1 mouse cellular context compared by ENCODE assay signal in genomic region chr13:59840429-59841169, GRCm38 (mm10).
TF ChIP-seq lines count a peak whose summit lies in the region.

No protein-coding gene starts in this region.

TF ChIP-seq in CH12.LX, 34 proteins besides CTCF, POLR2A, EP300 and RAD21 (continued from another document):
- TF ChIP-seq IRF4 (IDR thresholded peaks at IDR 0.05; ENCODE audit: low read depth, low read length) (0 out of 2 replicates have a peak, but pooled peaks have one; percentile 26), RCOR1 (conservative IDR thresholded peaks at IDR 0.05; ENCODE audit: low read depth, low read length) (no peak), ZKSCAN1 (IDR thresholded peaks at IDR 0.05; ENCODE audit: borderline replicate concordance, low read depth, low read length) (no peak), TCF12 (IDR thresholded peaks at IDR 0.05; ENCODE audit: low read depth, low read length) (peak; percentile 40; the same call in 1 of the 2 replicates), KAT2A (IDR thresholded peaks at IDR 0.05; ENCODE audit: insufficient replicate concordance, low read length) (no peak), ZNF384 (IDR thresholded peaks at IDR 0.05; ENCODE audit: low read depth, low read length) (no peak), ELF1 (IDR thresholded peaks at IDR 0.05; ENCODE audit: low read depth, low read length) (peak; percentile 52; the same call in 1 of the 2 replicates), MAZ (IDR thresholded peaks at IDR 0.05; ENCODE audit: low read depth, low read length) (no peak), POLR2AphosphoS2 (IDR thresholded peaks at IDR 0.05; ENCODE audit: low read depth, low read length) (no peak), MAX (IDR thresholded peaks at IDR 0.05; ENCODE audit: low read length) (peak; percentile 68), MEF2A (IDR thresholded peaks at IDR 0.05; ENCODE audit: borderline replicate concordance, low read depth, low read length) (no peak)
